Comparison of ENCODE assay signal across 8 mouse cellular contexts in the genomic region with DNA sequence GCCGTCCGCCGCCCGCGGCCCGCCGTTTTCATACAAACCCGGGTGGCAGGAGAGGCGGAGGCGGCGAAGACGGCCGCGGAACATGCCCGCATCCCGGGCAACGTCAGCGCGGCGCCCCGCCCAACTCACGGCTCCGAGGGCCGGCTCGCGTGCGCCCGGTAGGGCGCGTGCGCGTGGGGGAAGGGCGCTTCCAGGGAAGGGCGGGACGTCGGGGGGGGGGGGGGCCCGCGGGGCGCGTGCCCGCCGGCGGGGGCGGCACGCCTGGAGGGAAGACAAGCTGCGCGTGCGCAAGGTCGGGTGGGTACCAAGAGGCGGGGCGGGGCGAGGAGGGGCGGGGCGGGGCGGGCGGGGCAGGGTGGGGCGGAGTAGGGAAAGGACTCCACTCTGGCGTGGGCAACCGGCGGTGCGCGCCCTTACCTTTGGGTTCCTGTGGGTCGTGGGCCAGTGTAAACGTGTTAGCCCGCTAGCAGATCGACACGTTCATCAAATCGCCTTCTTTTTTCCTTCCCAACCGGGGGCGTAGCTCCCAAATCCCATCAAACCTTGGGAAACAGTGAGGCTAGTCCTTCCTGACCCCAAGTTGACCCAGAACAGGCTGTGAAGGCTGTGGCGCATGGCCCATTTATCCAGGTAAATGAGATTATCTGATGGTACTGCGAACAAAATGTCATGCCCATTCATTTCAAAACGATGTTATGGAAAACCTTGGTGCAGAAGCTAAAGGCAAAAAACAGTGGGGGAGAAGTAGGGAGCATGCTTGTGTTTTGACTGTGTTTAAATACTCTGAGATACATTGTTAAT. TPM values are rescaled to one million over a fixed set of nuclear protein-coding genes. Genes with fewer than 3 reads are reported as not detected.
DNase-seq lines count a peak whose midpoint lies in the region; ATAC-seq lines count a peak whose summit lies in the region.

No protein-coding gene starts in this region.

- H3K4me3 ChIP-seq in embryonic facial prominence, embryonic 12.5 days, result peak overlapping the region; percentile 85
- H3K4me3 ChIP-seq in limb, embryonic 11.5 days (ENCODE audit: low read depth, low read length), result peak overlapping the region; percentile 70
- H3K4me3 ChIP-seq in midbrain, embryonic 13.5 days (replicated peaks), result peak overlapping the region; percentile 79

- H3K4me2 ChIP-seq in embryonic facial prominence, embryonic 12.5 days (replicated peaks), result peak overlapping the region; percentile 95
- peak overlapping the region; percentile 81 for H3K4me2 ChIP-seq in limb, embryonic 11.5 days (ENCODE audit: low read depth, severe bottlenecking)
- peak overlapping the region; percentile 92 for H3K4me2 ChIP-seq in midbrain, embryonic 13.5 days (replicated peaks)

- no peaks in the 10 kb centered on the region for H3K27me3 ChIP-seq in embryonic facial prominence, embryonic 12.5 days
- H3K27me3 ChIP-seq in limb, embryonic 11.5 days (ENCODE audit: control insufficient read depth, insufficient read depth, low read length), result no peaks in the 10 kb centered on the region
- no peaks in the 10 kb centered on the region for H3K27me3 ChIP-seq in midbrain, embryonic 13.5 days

- ATAC-seq in embryonic facial prominence, embryonic 12.5 days (ENCODE audit: insufficient number of reproducible peaks, insufficient read depth, low FRiP score, low TSS enrichment), result peak; percentile 81
- peak; percentile 87; the same call in 1 of the 2 replicates for ATAC-seq in limb, embryonic 11.5 days (ENCODE audit: insufficient number of reproducible peaks, low FRiP score, low TSS enrichment, low read depth)
- peak; percentile 90 for ATAC-seq in midbrain, embryonic 13.5 days

- H3K4me1 ChIP-seq in embryonic facial prominence, embryonic 12.5 days, result peaks cover 4% of the 10 kb centered on the region; the same call in 1 of the 2 replicates
- 0 out of 2 replicates have a peak, but pooled peaks cover 2% of the 10 kb centered on the region for H3K4me1 ChIP-seq in limb, embryonic 11.5 days (ENCODE audit: control insufficient read depth, insufficient read depth, low read length)
- H3K4me1 ChIP-seq in midbrain, embryonic 13.5 days (replicated peaks), result peaks cover 23% of the 10 kb centered on the region

- no peaks in the 10 kb centered on the region for H3K9me3 ChIP-seq in embryonic facial prominence, embryonic 12.5 days
- H3K9me3 ChIP-seq in limb, embryonic 11.5 days (ENCODE audit: control insufficient read depth, low read length), result no peaks in the 10 kb centered on the region
- H3K9me3 ChIP-seq in midbrain, embryonic 13.5 days, result no peaks in the 10 kb centered on the region

- under 1% methylated on average over 24 of the region's 73 CpGs for WGBS in embryonic facial prominence, embryonic 12.5 days
- under 1% methylated on average over 16 of the region's 73 CpGs for WGBS in limb, embryonic 11.5 days
- under 1% methylated on average over 40 of the region's 73 CpGs for WGBS in midbrain, embryonic 13.5 days

- DNase-seq in 3T3-L1 (ENCODE audit: low read depth, low spot score), result peak; percentile 71
- DNase-seq in adrenal gland, postnatal 36 days, result peak; percentile 94 to 97
- DNase-seq in heart, adult 18-20 months, result peak; percentile 91 to 93
- DNase-seq in kidney, adult 18-20 months, result peak; percentile 90
- peak; percentile 90 for DNase-seq in limb, embryonic 11.5 days (ENCODE audit: low spot score)
- DNase-seq in spleen, adult 12 weeks (ENCODE audit: low spot score), result peak; percentile 80

- peak overlapping the region; percentile 81 for H3K27ac ChIP-seq in embryonic facial prominence, embryonic 12.5 days
- 0 out of 2 replicates have a peak overlapping the region, but pooled peaks have one; percentile 36 for H3K27ac ChIP-seq in limb, embryonic 11.5 days (replicated peaks; ENCODE audit: low read depth, low read length)
- H3K27ac ChIP-seq in midbrain, embryonic 13.5 days, result peak overlapping the region; percentile 84

- no peaks in the 10 kb centered on the region for H3K36me3 ChIP-seq in embryonic facial prominence, embryonic 12.5 days
- no peaks in the 10 kb centered on the region for H3K36me3 ChIP-seq in limb, embryonic 11.5 days (ENCODE audit: control insufficient read depth, insufficient read depth, low read length)
- no peaks in the 10 kb centered on the region for H3K36me3 ChIP-seq in midbrain, embryonic 13.5 days

- H3K9ac ChIP-seq in embryonic facial prominence, embryonic 12.5 days, result peak overlapping the region; percentile 80
- H3K9ac ChIP-seq in limb, embryonic 11.5 days (ENCODE audit: low read length), result peak overlapping the region; percentile 67
- H3K9ac ChIP-seq in midbrain, embryonic 13.5 days (replicated peaks), result peak overlapping the region; percentile 85

RNA-seq across cellular contexts. Expression of gene Agtpbp1, which starts 27.6 kb away (rescaled TPM):
- 10 to 100 TPM; 35.8 to 41.9 TPM for total RNA-seq in adrenal gland, postnatal 36 days (2021)
- polyA plus RNA-seq in embryonic facial prominence, embryonic 12.5 days (2016; fragmentation: Nextera tagmentation; extraction: Ambion mirVana), result 20.7 and 21.3 TPM in 2 replicates
- 100 to 1,000 TPM; 129 to 156 TPM for total RNA-seq in heart, adult 18-20 months (2021)
- polyA plus RNA-seq in limb, embryonic 11.5 days (2014; fragmentation: Nextera tagmentation; extraction: Ambion mirVana), result 10.6 and 11.6 TPM in 2 replicates
- polyA plus RNA-seq in midbrain, embryonic 13.5 days (2015; fragmentation: Nextera tagmentation; extraction: Ambion mirVana), result 43.7 and 51.6 TPM in 2 replicates

RNA-seq across cellular contexts. Expression of gene Naa35, which starts 27.7 kb away (rescaled TPM):
- 10 to 100 TPM; 69.9 to 72.4 TPM for total RNA-seq in adrenal gland, postnatal 36 days (2021)
- 107 and 127 TPM in 2 replicates for polyA plus RNA-seq in embryonic facial prominence, embryonic 12.5 days (2016; fragmentation: Nextera tagmentation; extraction: Ambion mirVana)
- total RNA-seq in heart, adult 18-20 months (2021), result 10 to 100 TPM; 91.4 to 92.6 TPM
- polyA plus RNA-seq in limb, embryonic 11.5 days (2014; fragmentation: Nextera tagmentation; extraction: Ambion mirVana), result 97.2 and 102 TPM in 2 replicates
- polyA plus RNA-seq in midbrain, embryonic 13.5 days (2015; fragmentation: Nextera tagmentation; extraction: Ambion mirVana), result 154 and 164 TPM in 2 replicates

Comparison
In these comparisons a context has a peak if more than half of its experiments do, and no peak if none do; other contexts are left out.
1. Peak in every context shown above with its lines: DNase-seq, ATAC-seq, H3K4me3 ChIP-seq and H3K27ac ChIP-seq.